Mouse (Mus musculus): Measurements from ENCODE around the gene Acsl4.

The Acsl4 gene

DNA sequence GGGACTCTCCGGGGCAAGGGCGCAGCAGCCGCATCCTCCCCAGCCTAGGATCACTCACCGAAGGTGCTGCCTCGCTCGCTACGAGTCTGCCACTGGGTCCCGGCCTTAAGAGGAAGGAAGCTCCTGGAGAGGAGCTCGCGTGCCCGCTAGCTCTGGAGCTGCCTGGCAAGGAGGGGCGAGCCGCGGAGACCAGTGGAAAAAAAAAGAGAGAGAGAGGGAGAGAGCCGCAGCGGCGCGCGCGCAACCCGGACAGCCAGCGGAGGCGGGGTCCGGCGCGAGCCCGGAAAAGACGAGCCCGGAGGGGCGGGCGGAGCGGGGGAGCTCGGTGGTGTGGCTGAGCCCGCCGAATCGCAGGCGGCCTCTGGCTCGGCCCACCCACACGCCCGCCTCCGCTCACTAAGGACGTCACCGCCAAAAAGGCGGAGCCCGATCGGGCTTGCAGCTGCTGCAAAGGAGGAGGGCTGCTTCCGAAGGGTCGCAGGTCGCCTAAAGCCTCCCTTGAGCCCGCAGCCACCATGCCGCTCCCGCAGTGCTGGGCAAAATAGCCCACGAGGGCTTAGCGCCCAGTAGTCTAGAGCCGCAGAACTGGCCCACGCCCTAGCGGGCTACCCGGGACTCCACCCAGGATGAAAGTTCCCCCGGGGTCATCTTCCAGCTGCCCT is at the start of gene Acsl4:
Gene Acsl4 (minus strand): TSS at position 289 of the 662 bp plus-strand sequence.
- DNase-seq (ENCODE audit: low spot score in 2 of 2) = peak; percentile 74 to 80

- DNase-seq (ENCODE audit: low spot score in 2 of 2) = no peak
Measured at GRCm38 (mm10) chrX:142437971-142438504, 47.7 kb upstream of the Acsl4 start.

GRCm38 (mm10) chrX:142432846-142433245 is 42.5 kb upstream of the Acsl4 start:
- DNase-seq (ENCODE audit: low spot score in 2 of 2) = no peak

DNA sequence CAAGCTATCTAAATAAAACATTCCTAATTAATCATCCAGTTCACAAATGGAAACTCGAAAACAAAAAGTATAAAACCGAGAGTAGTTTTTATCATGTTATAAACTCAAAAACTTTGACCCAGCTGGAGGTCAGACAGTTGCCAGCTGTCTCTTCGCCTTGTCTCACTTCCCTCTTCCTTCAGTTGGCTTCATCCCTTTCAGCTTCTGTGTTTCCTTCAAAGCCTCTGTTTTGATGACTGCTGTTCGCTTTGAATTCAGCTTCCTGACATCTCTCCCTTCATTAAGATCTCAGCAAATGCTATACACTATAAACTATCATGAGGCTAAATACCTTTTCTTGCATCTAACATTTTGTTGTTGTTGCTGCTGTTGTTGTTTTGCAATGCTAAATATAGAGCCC is 36.8 kb upstream of the Acsl4 start:
- no peak for DNase-seq (ENCODE audit: low spot score in 2 of 2)

DNA sequence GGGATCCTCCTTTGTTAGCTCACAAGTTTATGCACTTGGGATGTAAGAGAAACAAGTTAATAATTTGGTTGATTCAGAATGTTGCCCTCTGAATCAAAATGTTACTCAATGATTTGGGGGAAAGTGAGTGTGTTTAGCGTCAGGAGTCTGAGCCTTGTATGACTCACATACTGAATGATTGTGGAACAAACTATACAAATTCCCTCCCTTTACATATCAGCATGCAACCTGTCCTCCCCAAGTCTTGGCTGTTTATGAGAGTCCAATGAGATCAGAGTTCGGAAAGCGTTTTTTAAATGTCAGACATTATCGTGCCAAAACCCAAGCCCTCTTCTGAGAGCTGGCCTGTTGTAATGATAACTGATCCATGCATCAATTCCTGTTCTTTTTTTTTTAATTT is 36.3 kb upstream of the Acsl4 start:
- DNase-seq (ENCODE audit: low spot score in 2 of 2) = no peak

DNA sequence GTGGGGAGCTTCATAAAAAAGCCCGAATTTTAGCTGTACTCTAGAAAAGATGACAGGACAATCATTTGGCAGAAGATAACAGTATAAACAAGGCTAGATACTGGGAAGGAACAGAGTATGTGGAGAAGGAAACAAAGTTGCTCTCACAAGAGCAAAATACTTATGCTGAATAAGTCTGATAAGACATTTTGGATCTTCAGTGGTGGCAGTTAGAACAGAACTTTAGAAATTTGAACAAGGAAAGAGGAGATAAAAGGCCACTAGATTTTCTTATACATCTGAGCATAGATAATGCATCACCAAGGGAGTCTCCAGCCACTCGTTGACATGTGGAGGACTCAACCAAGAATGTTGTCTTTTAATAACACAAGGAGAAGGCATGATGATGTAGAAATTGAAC is 23.5 kb upstream of the Acsl4 start:
- no peak for DNase-seq (ENCODE audit: low spot score in 2 of 2)

- no peak for DNase-seq (ENCODE audit: low spot score in 2 of 2)
Measured at GRCm38 (mm10) chrX:142410060-142410459, 19.7 kb upstream of the Acsl4 start.

DNA sequence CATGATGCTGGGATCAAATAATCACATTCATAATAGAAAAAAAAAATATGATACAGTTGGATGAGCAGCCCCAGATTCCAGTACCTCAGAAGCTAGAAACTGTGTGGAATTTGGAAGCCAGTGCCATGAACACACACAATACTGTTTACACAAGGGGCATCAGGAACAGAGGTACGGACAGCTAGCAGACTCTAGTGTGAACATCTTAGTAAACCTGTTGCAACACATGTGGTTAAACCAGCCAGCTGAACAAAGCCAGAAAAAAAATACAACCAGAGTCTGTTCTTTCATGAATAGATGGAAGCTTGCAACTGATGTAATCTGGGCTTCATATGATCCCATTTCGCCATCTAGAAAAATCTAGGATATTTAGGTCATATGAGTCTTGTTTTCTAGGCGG is 19.0 kb upstream of the Acsl4 start:
- DNase-seq (ENCODE audit: low spot score in 2 of 2) = no peak

GRCm38 (mm10) chrX:142403114-142403513 is 12.8 kb upstream of the Acsl4 start:
- no peak for DNase-seq (ENCODE audit: low spot score in 2 of 2)

- DNase-seq (ENCODE audit: low spot score in 2 of 2) = no peak
Measured at GRCm38 (mm10) chrX:142398621-142399020, 8.3 kb upstream of the Acsl4 start.

DNA sequence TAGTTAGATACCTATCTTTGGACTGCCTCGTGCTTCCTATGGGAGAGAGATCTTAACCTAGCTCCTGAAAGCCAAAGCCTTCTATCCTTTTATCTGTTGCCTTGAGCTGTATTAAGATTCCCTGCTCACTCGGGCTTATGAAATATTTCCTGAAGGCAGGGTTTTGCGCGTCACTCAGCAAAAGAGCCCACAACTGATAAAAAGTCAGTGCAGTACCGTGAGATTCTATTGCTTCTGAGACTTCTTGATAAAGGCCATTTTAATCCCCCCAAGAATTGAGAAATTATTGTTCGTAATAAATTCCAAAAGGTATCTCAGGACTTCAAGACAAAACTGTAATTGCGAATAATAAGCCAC is 552 bp upstream of the Acsl4 start:
- no peak for DNase-seq (ENCODE audit: low spot score in 2 of 2)

GRCm38 (mm10) chrX:142389581-142390159 is 665 bp downstream of the Acsl4 start:
- DNase-seq (ENCODE audit: low spot score in 2 of 2) = peak; percentile 8 to 17

DNA sequence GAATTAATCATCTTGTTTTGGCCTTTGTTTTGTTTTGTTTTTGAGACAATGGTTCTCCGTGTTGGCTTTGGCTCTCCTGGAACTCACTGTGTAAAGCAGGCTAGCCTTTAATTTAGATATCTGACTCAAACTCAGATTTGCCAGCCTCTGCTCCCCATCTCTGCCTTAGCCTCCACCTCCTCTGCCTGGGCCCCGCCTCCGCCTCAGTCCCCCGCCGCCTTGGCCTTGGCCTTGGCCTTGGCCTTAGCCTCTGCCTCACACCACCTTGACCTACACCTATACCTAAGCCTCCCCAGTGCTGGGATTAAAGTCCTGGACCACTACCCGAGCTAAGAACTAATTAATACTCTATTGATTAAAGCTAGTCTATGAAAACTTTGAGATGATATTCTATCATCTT is 2.2 kb downstream of the Acsl4 start:
- no peak for DNase-seq (ENCODE audit: low spot score in 2 of 2)

DNA sequence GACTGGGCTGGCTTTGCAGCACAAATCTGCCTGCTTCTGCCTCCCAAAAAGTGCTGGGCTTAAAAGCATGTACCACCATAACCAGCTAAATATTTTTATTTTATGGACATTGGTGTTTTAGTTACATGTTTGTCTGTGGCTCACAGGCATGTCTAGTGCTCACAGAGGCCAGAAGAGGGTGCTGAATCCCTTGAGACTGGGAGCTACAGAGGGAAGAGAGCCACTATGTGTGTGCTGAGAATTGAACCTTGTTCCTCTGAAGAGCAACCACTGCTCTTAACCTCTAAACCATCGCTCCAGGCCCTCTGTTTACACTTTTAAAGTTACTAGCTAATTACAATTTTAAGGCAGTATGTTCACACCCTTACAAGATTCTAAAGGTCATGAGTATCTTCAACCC is 2.7 kb downstream of the Acsl4 start:
- DNase-seq (ENCODE audit: low spot score in 2 of 2) = no peak

- DNase-seq (ENCODE audit: low spot score in 2 of 2) = no peak
Measured at GRCm38 (mm10) chrX:142384918-142385317, 5.4 kb downstream of the Acsl4 start.

GRCm38 (mm10) chrX:142379894-142380293 is 10.4 kb downstream of the Acsl4 start:
- no peak for DNase-seq (ENCODE audit: low spot score in 2 of 2)

- no peak for DNase-seq (ENCODE audit: low spot score in 2 of 2)
Measured at GRCm38 (mm10) chrX:142378048-142378447, 12.3 kb downstream of the Acsl4 start.

- no peak for DNase-seq (ENCODE audit: low spot score in 2 of 2)
Measured at GRCm38 (mm10) chrX:142377358-142377757, 13.0 kb downstream of the Acsl4 start.

DNA sequence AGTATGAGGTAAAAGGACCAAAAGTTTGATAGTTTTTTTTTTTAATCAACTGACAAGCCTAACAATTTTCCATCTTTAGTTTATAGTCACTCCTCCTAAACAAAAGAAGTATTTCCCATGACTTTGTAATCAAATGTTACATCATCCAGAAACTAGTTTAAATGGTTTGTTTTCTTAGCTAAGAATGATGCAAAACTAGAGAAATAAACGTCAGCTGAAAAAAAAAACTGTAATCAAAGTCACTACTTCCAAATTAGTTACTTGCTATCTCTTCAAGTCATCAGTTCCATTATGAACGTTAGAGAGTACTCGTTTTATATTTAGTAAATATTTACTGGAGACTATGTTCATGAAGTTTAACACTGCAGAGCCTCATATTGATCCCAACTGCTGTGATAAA is 13.6 kb downstream of the Acsl4 start:
- DNase-seq (ENCODE audit: low spot score in 2 of 2) = no peak

DNA sequence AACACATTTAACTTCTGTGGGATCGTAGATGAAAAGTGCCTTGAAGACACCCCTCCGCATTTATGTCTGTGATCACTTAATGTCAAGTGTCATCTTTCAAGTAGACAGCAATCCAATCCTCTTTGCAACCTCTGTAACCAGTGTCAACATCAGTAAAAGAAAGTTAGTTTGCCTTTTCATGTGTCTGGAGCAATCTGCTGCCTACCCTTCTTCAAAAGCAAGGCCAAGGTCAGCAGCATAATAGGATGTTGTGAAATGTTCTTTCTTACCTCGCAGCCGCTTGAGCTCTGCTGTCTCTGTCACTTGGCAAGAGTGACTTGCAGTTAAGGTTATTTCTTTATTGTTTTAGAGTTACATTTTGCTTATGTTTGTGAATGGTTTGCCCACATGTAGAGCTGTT is 14.8 kb downstream of the Acsl4 start:
- no peak for DNase-seq (ENCODE audit: low spot score in 2 of 2)

GRCm38 (mm10) chrX:142372393-142372792 is 17.9 kb downstream of the Acsl4 start:
- DNase-seq (ENCODE audit: low spot score in 2 of 2) = peak in 1 of 2 experiments; percentile 18

DNA sequence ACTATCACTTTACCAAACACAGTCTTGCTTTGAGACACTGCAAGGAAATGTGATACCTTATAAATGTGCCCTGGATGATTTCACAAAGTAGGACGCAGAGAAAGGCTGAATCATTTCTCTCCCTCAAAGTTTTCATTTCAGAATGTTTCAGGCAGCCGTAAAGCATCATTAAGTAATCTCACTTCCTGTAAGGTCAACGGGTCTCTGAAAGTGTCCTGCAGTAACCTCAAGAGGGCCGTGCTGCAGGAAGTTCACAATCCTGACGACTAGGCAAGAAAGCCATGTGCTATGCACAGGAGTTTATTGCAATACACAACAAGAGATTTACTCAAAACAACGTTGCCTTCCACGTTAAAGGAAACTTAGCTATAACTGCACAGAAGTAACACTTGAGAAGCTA is 20.4 kb downstream of the Acsl4 start:
- DNase-seq (ENCODE audit: low spot score in 2 of 2) = no peak

GRCm38 (mm10) chrX:142363882-142364281 is 26.5 kb downstream of the Acsl4 start:
- DNase-seq (ENCODE audit: low spot score in 2 of 2) = no peak

DNA sequence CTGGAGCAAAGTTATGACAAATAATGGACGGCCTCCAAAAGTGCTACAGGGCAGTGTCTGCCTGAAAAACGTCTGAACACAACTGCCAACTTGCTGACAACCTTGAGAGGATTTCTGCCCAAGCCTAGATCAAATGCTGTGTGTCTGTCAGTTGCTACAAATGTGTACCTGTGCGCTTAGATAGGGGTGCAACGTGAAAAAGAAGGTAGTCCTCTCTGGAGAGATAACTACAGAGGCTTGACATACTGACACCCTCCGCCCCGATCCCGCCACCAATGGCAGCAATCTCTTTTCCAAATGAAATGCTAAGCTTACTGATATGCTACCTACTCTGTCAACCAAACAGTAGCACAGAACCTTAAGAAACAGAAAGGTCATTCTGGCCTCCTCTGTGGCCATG is 31.3 kb downstream of the Acsl4 start:
- DNase-seq (ENCODE audit: low spot score in 2 of 2) = peak in 1 of 2 experiments; percentile 7

Data from spleen, postnatal 14 days (tissue).